Mouse (Mus musculus): Measurements from ENCODE around the gene Il1rl2. TPM values are rescaled to one million over a fixed set of nuclear protein-coding genes. Genes with fewer than 3 reads are reported as not detected.

The Il1rl2 gene
- polyA plus RNA-seq, 1 experiment from 2014 or later = 0.74 TPM

- Histone ChIP-seq H3K27me3 (ENCODE audit: control insufficient read depth, insufficient read depth, low read length) (no peaks in the 10 kb centered on the region), H3K27ac (replicated peaks; ENCODE audit: low read depth, low read length) (no peak overlapping the region), H3K4me1 (ENCODE audit: control insufficient read depth, insufficient read depth, low read length) (no peaks in the 10 kb centered on the region), H3K36me3 (ENCODE audit: control insufficient read depth, insufficient read depth, low read length) (no peaks in the 10 kb centered on the region), H3K4me2 (ENCODE audit: low read length) (no peak overlapping the region), H3K9ac (replicated peaks; ENCODE audit: low read length) (no peak overlapping the region), H3K9me3 (ENCODE audit: control insufficient read depth, low read length) (no peaks in the 10 kb centered on the region), H3K4me3 (replicated peaks; ENCODE audit: low read depth, low read length) (no peak overlapping the region)
- DNase-seq (peak; percentile 87), ATAC-seq (ENCODE audit: low FRiP score, low TSS enrichment) (no peak)
- 20% methylated on average over 8 of the region's 8 CpGs for whole genome bisulfite sequencing
Observed at GRCm38 (mm10) chr1:40378794-40379193, 54.4 kb downstream of the Il1rl2 start.

- DNase-seq (peak; percentile 72), ATAC-seq (ENCODE audit: low FRiP score, low TSS enrichment) (no peak)
- no peaks in the 10 kb centered on the region for H3K27me3 ChIP-seq (ENCODE audit: control insufficient read depth, insufficient read depth, low read length)
- no peak overlapping the region for H3K27ac ChIP-seq (replicated peaks; ENCODE audit: low read depth, low read length)
- H3K4me3 ChIP-seq (replicated peaks; ENCODE audit: low read depth, low read length) = no peak overlapping the region
- H3K4me1 ChIP-seq (ENCODE audit: control insufficient read depth, insufficient read depth, low read length) = no peaks in the 10 kb centered on the region
- 68% methylated on average over 6 of the region's 6 CpGs for WGBS
- H3K9ac ChIP-seq (replicated peaks; ENCODE audit: low read length) = no peak overlapping the region
- H3K36me3 ChIP-seq (ENCODE audit: control insufficient read depth, insufficient read depth, low read length) = no peaks in the 10 kb centered on the region
- H3K9me3 ChIP-seq (ENCODE audit: control insufficient read depth, low read length) = no peaks in the 10 kb centered on the region
- H3K4me2 ChIP-seq (ENCODE audit: low read length) = no peak overlapping the region
Observed at GRCm38 (mm10) chr1:40380111-40380510, 55.7 kb downstream of the Il1rl2 start.

- H3K27me3 ChIP-seq (ENCODE audit: control insufficient read depth, insufficient read depth, low read length) = no peaks in the 10 kb centered on the region
- no peaks in the 10 kb centered on the region for H3K9me3 ChIP-seq (ENCODE audit: control insufficient read depth, low read length)
- 88% methylated on average over 11 of the region's 11 CpGs for WGBS
- no peak overlapping the region for H3K4me3 ChIP-seq (replicated peaks; ENCODE audit: low read depth, low read length)
- no peak overlapping the region for H3K27ac ChIP-seq (replicated peaks; ENCODE audit: low read depth, low read length)
- H3K9ac ChIP-seq (replicated peaks; ENCODE audit: low read length) = no peak overlapping the region
- ATAC-seq (ENCODE audit: low FRiP score, low TSS enrichment) = no peak
- no peak for DNase-seq
- H3K36me3 ChIP-seq (ENCODE audit: control insufficient read depth, insufficient read depth, low read length) = no peaks in the 10 kb centered on the region
- H3K4me2 ChIP-seq (ENCODE audit: low read length) = no peak overlapping the region
- H3K4me1 ChIP-seq (ENCODE audit: control insufficient read depth, insufficient read depth, low read length) = no peaks in the 10 kb centered on the region
Observed at GRCm38 (mm10) chr1:40380990-40381389, 56.6 kb downstream of the Il1rl2 start.

- no peaks in the 10 kb centered on the region for H3K27me3 ChIP-seq (ENCODE audit: control insufficient read depth, insufficient read depth, low read length)
- WGBS = 86% methylated on average over 5 of the region's 5 CpGs
- ATAC-seq (ENCODE audit: low FRiP score, low TSS enrichment) (no peak), DNase-seq (no peak)
- H3K9ac ChIP-seq (replicated peaks; ENCODE audit: low read length) = no peak overlapping the region
- no peak overlapping the region for H3K4me3 ChIP-seq (replicated peaks; ENCODE audit: low read depth, low read length)
- H3K27ac ChIP-seq (replicated peaks; ENCODE audit: low read depth, low read length) = no peak overlapping the region
- H3K4me2 ChIP-seq (ENCODE audit: low read length) = no peak overlapping the region
- no peaks in the 10 kb centered on the region for H3K4me1 ChIP-seq (ENCODE audit: control insufficient read depth, insufficient read depth, low read length)
- no peaks in the 10 kb centered on the region for H3K36me3 ChIP-seq (ENCODE audit: control insufficient read depth, insufficient read depth, low read length)
- H3K9me3 ChIP-seq (ENCODE audit: control insufficient read depth, low read length) = 0 out of 2 replicates have a peak, but pooled peaks cover under 1% of the 10 kb centered on the region
Observed at GRCm38 (mm10) chr1:40382841-40383240, 58.4 kb downstream of the Il1rl2 start.

GRCm38 (mm10) chr1:40384931-40385545, 60.6 kb downstream of the Il1rl2 start:
- DNase-seq (no peak), ATAC-seq (ENCODE audit: low FRiP score, low TSS enrichment) (no peak)
- Histone ChIP-seq H3K9ac (replicated peaks; ENCODE audit: low read length) (no peak overlapping the region), H3K36me3 (ENCODE audit: control insufficient read depth, insufficient read depth, low read length) (no peaks in the 10 kb centered on the region), H3K27me3 (ENCODE audit: control insufficient read depth, insufficient read depth, low read length) (no peaks in the 10 kb centered on the region), H3K4me1 (ENCODE audit: control insufficient read depth, insufficient read depth, low read length) (no peaks in the 10 kb centered on the region), H3K9me3 (ENCODE audit: control insufficient read depth, low read length) (peaks cover 4% of the 10 kb centered on the region; the same call in 1 of the 2 replicates), H3K4me3 (replicated peaks; ENCODE audit: low read depth, low read length) (no peak overlapping the region), H3K27ac (replicated peaks; ENCODE audit: low read depth, low read length) (no peak overlapping the region), H3K4me2 (ENCODE audit: low read length) (no peak overlapping the region)
- WGBS = 89% methylated on average over 8 of the region's 8 CpGs

- Histone ChIP-seq H3K9ac (replicated peaks; ENCODE audit: low read length) (no peak overlapping the region), H3K27me3 (ENCODE audit: control insufficient read depth, insufficient read depth, low read length) (no peaks in the 10 kb centered on the region), H3K4me2 (ENCODE audit: low read length) (no peak overlapping the region), H3K9me3 (ENCODE audit: control insufficient read depth, low read length) (peaks cover 4% of the 10 kb centered on the region; the same call in 1 of the 2 replicates), H3K27ac (replicated peaks; ENCODE audit: low read depth, low read length) (no peak overlapping the region), H3K36me3 (ENCODE audit: control insufficient read depth, insufficient read depth, low read length) (no peaks in the 10 kb centered on the region), H3K4me1 (ENCODE audit: control insufficient read depth, insufficient read depth, low read length) (no peaks in the 10 kb centered on the region), H3K4me3 (replicated peaks; ENCODE audit: low read depth, low read length) (no peak overlapping the region)
- DNase-seq (no peak), ATAC-seq (ENCODE audit: low FRiP score, low TSS enrichment) (no peak)
- WGBS = 91% methylated on average over 3 of the region's 3 CpGs
Observed at GRCm38 (mm10) chr1:40391374-40391773, 67.0 kb downstream of the Il1rl2 start.

GRCm38 (mm10) chr1:40392535-40392934, 68.1 kb downstream of the Il1rl2 start:
- ATAC-seq (ENCODE audit: low FRiP score, low TSS enrichment) (no peak), DNase-seq (no peak)
- Histone ChIP-seq H3K4me1 (ENCODE audit: control insufficient read depth, insufficient read depth, low read length) (no peaks in the 10 kb centered on the region), H3K4me3 (replicated peaks; ENCODE audit: low read depth, low read length) (no peak overlapping the region), H3K9me3 (ENCODE audit: control insufficient read depth, low read length) (peaks cover 4% of the 10 kb centered on the region; the same call in 1 of the 2 replicates), H3K27ac (replicated peaks; ENCODE audit: low read depth, low read length) (no peak overlapping the region), H3K4me2 (ENCODE audit: low read length) (no peak overlapping the region), H3K9ac (replicated peaks; ENCODE audit: low read length) (no peak overlapping the region), H3K36me3 (ENCODE audit: control insufficient read depth, insufficient read depth, low read length) (no peaks in the 10 kb centered on the region), H3K27me3 (ENCODE audit: control insufficient read depth, insufficient read depth, low read length) (no peaks in the 10 kb centered on the region)
- 74% methylated on average over 6 of the region's 6 CpGs for WGBS

GRCm38 (mm10) chr1:40393214-40393613, 68.8 kb downstream of the Il1rl2 start:
- no peaks in the 10 kb centered on the region for H3K27me3 ChIP-seq (ENCODE audit: control insufficient read depth, insufficient read depth, low read length)
- no peak overlapping the region for H3K27ac ChIP-seq (replicated peaks; ENCODE audit: low read depth, low read length)
- H3K9ac ChIP-seq (replicated peaks; ENCODE audit: low read length) = no peak overlapping the region
- no peak for ATAC-seq (ENCODE audit: low FRiP score, low TSS enrichment)
- DNase-seq = no peak
- H3K9me3 ChIP-seq (ENCODE audit: control insufficient read depth, low read length) = 0 out of 2 replicates have a peak, but pooled peaks cover under 1% of the 10 kb centered on the region
- 88% methylated on average over 7 of the region's 7 CpGs for WGBS
- no peaks in the 10 kb centered on the region for H3K4me1 ChIP-seq (ENCODE audit: control insufficient read depth, insufficient read depth, low read length)
- no peak overlapping the region for H3K4me3 ChIP-seq (replicated peaks; ENCODE audit: low read depth, low read length)
- no peaks in the 10 kb centered on the region for H3K36me3 ChIP-seq (ENCODE audit: control insufficient read depth, insufficient read depth, low read length)
- H3K4me2 ChIP-seq (ENCODE audit: low read length) = no peak overlapping the region

- WGBS = 95% methylated on average over 6 of the region's 6 CpGs
- Histone ChIP-seq H3K4me2 (ENCODE audit: low read length) (no peak overlapping the region), H3K9ac (replicated peaks; ENCODE audit: low read length) (no peak overlapping the region), H3K4me1 (ENCODE audit: control insufficient read depth, insufficient read depth, low read length) (no peaks in the 10 kb centered on the region), H3K4me3 (replicated peaks; ENCODE audit: low read depth, low read length) (no peak overlapping the region), H3K27me3 (ENCODE audit: control insufficient read depth, insufficient read depth, low read length) (no peaks in the 10 kb centered on the region), H3K36me3 (ENCODE audit: control insufficient read depth, insufficient read depth, low read length) (no peaks in the 10 kb centered on the region), H3K9me3 (ENCODE audit: control insufficient read depth, low read length) (no peaks in the 10 kb centered on the region), H3K27ac (replicated peaks; ENCODE audit: low read depth, low read length) (no peak overlapping the region)
- DNase-seq = no peak
- no peak for ATAC-seq (ENCODE audit: low FRiP score, low TSS enrichment)
Observed at GRCm38 (mm10) chr1:40399639-40400038, 75.2 kb downstream of the Il1rl2 start.
